Mouse (Mus musculus) induced T-regulatory cell, adult 2 months (primary cell): ENCODE data around the gene Palld.

Experiments used
- DNase-seq: peaks from one replicate; pipeline ENCODE4 v3.0.0-alpha.2; 2012; ENCODE audit warnings: low read depth

The Palld gene

GRCm38 (mm10) chr8:61725306-61726017, 177.0 kb downstream of the Palld start:
- no peak for DNase-seq

- no peak for DNase-seq
Observed at GRCm38 (mm10) chr8:61722226-61722625, 180.3 kb downstream of the Palld start.

- DNase-seq: no peak
Observed at GRCm38 (mm10) chr8:61715351-61716125, 187.0 kb downstream of the Palld start.

GRCm38 (mm10) chr8:61714293-61714831, 188.1 kb downstream of the Palld start:
- DNase-seq: no peak

- no peak for DNase-seq
Observed at GRCm38 (mm10) chr8:61713195-61713990, 189.1 kb downstream of the Palld start.

GRCm38 (mm10) chr8:61712426-61712825, 190.1 kb downstream of the Palld start:
- no peak for DNase-seq

GRCm38 (mm10) chr8:61708586-61709305, 193.7 kb downstream of the Palld start:
- DNase-seq: no peak

- no peak for DNase-seq
Observed at GRCm38 (mm10) chr8:61705491-61705890, 197.0 kb downstream of the Palld start.

- no peak for DNase-seq
Observed at GRCm38 (mm10) chr8:61702122-61702521, 200.4 kb downstream of the Palld start.

- no peak for DNase-seq
Observed at GRCm38 (mm10) chr8:61700932-61701681, 201.4 kb downstream of the Palld start.

GRCm38 (mm10) chr8:61700298-61700697, 202.2 kb downstream of the Palld start:
- peak; percentile 33 for DNase-seq

- no peak for DNase-seq
Observed at GRCm38 (mm10) chr8:61698959-61699358, 203.5 kb downstream of the Palld start.

GRCm38 (mm10) chr8:61697728-61698385, 204.6 kb downstream of the Palld start:
- no peak for DNase-seq

GRCm38 (mm10) chr8:61696846-61697455, 205.5 kb downstream of the Palld start:
- DNase-seq: no peak

- DNase-seq: no peak
Observed at GRCm38 (mm10) chr8:61695416-61695815, 207.1 kb downstream of the Palld start.

- no peak for DNase-seq
Observed at GRCm38 (mm10) chr8:61692866-61693265, 209.6 kb downstream of the Palld start.

GRCm38 (mm10) chr8:61692129-61692528, 210.4 kb downstream of the Palld start:
- no peak for DNase-seq

- DNase-seq: no peak
Observed at GRCm38 (mm10) chr8:61691391-61691790, 211.1 kb downstream of the Palld start.

GRCm38 (mm10) chr8:61687071-61687470, 215.4 kb downstream of the Palld start:
- no peak for DNase-seq

GRCm38 (mm10) chr8:61686340-61686739, 216.2 kb downstream of the Palld start:
- no peak for DNase-seq
